Mouse (Mus musculus) lung, postnatal 4 days (tissue): ENCODE data around the gene Tbc1d20.
A peak's percentile ranks its signal among the peaks of the same experiment; 100 is the strongest.
"Not testable (repeated sequence)": the region's sequence is repeated elsewhere in the genome, so short reads cannot be mapped to it uniquely, and the experiment has no call there.

Experiments
- DNase-seq, 2 experiments: peaks; one replicate each; pipeline ENCODE4 v3.0.0; 2021

Tbc1d20 gene

GRCm38 (mm10) chr2:152327980-152328379 lies 34.4 kb downstream of the Tbc1d20 start:
- peak; percentile 31 to 49 for DNase-seq

GRCm38 (mm10) chr2:152330858-152331423 lies 37.3 kb downstream of the Tbc1d20 start:
- DNase-seq, result no peak

DNA sequence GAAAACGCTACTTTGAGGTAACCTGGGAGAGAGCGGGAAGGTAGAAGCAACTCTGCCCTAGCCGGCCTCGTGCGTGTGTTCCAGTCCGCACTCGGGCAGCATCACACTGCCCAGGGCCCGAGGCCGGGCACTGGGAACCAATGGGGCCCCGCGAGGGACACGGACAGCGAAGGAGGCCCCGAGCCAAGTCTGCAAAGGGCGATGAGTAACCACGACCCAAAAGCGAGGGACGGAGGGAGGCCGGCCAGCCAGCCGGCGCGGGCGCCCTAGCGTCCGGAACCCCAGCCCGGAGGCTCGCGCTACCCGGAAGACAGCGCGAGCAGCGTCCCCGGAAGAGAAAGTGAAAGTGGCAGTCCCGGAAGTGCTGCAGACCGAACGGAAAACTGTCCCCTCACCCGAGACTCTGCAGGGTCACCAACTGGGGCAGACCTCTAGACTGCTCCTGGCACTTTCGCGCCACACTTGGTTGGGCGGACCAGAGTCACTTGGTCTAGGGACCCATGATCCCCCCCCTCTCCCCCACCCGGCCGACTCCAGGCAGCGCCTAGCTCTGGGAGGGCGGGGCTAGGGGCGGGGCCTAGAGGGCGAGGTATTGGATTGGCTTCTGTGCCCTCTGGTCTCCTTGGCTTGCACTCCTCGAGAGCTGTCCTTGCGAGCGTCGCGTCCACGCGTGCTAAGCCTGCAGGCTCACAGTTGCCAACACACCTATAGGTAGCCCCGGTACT lies 38.6 kb downstream of the Tbc1d20 start, which contains the start of gene Rbck1:
Rbck1 (minus strand) TSS at position 553 of the 725 bp plus-strand sequence.
- peak; percentile 90 to 95 for DNase-seq

DNA sequence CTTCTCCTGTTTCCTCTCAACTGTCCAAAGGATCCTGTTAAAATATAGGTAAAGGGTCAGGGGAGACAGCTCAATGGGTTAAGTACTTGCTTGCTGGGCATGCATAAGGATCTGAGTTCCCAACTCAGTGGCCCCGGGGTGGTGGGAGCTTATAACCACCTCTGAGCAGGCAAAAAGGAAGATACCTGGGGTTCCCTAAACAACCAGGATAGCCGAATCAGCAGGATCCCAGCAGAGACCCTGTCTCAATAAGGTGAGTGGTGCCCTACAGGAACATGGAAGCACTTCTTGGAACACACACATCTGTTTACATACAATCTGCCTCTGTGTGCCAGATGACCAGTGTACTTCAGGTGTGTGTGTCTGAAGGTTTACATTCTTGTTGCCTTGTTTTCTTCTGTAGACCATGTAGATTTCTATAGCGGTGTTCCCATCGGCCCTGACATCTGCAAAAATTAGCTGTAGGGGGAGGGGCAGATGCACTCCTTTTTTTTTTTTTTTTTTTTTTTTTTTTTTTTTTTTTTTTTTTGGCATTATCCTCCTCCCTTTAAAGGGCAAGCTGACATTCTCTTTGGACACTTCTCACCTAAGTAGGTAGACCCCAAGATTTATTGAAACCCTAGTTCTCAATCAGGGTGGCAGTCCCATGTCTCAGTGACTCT lies 39.8 kb downstream of the Tbc1d20 start:
- no peak for DNase-seq

GRCm38 (mm10) chr2:152335289-152335820 lies 41.7 kb downstream of the Tbc1d20 start:
- no peak for DNase-seq

DNA sequence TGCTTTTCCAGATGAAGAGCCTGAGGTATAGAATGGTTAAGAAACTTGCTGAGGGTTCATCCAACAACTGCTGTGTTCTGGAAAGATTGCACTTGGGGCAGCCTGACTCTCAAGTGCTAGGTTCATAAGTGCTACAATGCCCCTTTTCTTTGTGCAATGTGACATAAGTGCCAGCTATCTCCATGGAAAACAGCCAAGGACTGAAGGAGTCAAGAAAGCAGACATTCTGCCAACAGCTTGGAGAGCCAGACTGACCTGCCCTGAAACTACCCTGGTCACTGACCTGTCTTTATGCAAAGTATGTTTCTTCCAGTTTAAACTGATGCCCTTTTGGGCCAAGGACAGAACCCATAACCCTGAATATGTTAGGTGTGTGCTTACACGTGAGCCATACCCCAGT lies 43.2 kb downstream of the Tbc1d20 start:
- DNase-seq, result peak; percentile 50 to 59

DNA sequence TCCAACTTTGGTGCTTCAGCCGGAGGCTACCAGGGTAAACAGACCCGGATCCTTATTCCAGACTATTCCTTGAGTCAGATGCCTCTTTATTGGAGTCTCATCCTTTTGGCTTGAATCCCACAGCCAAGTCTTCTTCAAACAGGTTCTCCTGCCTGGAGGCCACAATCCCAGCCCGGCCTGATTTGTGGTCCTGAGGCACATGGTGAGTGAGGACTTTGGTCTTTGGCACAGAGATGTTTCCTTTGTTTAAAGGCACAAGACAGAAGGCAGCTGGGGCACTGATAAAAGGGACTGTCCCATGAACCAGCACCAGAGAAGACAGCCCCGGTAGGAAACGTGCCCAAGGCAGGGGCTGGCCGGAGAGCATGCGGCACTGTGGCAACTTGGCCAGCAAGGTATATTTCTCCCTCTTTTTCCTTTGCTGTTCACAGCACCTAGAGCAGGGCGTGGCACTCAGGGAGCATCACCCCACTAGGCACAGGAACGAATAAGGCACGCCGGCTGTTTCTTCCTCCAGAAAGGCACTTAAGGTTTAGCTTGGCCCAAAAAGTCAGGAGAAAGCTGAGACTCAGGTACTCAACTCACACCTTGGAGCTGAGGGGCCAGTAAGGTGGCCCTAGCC lies 44.1 kb downstream of the Tbc1d20 start:
- DNase-seq, result no peak

GRCm38 (mm10) chr2:152338319-152338718 lies 44.7 kb downstream of the Tbc1d20 start:
- no peak for DNase-seq

- DNase-seq, result no peak
Measured at GRCm38 (mm10) chr2:152339631-152340179, 46.1 kb downstream of the Tbc1d20 start.

- DNase-seq, result peak; percentile 90 to 91
Measured at GRCm38 (mm10) chr2:152343329-152344213, 49.9 kb downstream of the Tbc1d20 start, which contains the start of gene Trib3. TSS of gene Trib3 (minus strand) at chr2:152344032.

DNA sequence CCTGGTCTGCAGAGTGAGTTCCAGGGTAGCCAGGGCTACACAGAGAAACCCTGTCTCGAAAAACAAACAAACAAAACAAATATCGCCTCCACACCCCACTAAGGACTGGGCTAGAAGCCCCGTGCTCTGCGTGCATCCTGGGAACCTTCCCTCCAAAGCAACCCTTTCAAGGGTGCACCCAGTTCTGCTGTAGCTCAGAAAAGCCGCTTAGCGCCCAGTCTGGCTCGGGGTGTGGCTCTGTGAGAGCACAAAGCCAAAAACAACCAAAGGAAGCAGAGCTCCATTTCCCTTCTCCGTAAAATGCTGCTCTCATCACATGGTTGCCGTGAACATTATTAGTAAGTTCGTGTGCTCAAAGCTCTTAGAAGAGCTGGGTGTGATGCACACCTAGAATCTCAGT lies 50.7 kb downstream of the Tbc1d20 start:
- DNase-seq, result peak; percentile 45

DNA sequence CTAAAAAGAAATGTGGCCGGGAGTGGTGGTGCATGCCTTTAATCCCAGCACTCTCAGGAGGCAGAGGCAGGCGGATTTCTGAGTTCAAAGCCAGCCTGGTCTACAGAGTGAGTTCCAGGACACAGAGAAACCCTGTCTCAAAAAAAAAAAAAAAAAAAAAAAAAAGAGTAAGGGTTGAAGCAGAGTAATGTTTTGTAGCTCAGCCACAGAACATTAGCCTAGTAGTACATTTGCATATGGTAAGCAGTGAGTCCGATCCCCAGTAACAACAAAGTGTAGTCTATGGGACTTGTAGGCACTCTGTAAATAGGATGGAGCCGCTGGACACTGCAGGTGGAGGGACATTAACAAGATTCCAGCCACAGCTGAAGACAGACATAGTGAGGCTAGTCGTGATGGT lies 51.3 kb downstream of the Tbc1d20 start:
- DNase-seq, result no peak

- DNase-seq, result no peak
Measured at GRCm38 (mm10) chr2:152345393-152345792, 51.8 kb downstream of the Tbc1d20 start.

DNA sequence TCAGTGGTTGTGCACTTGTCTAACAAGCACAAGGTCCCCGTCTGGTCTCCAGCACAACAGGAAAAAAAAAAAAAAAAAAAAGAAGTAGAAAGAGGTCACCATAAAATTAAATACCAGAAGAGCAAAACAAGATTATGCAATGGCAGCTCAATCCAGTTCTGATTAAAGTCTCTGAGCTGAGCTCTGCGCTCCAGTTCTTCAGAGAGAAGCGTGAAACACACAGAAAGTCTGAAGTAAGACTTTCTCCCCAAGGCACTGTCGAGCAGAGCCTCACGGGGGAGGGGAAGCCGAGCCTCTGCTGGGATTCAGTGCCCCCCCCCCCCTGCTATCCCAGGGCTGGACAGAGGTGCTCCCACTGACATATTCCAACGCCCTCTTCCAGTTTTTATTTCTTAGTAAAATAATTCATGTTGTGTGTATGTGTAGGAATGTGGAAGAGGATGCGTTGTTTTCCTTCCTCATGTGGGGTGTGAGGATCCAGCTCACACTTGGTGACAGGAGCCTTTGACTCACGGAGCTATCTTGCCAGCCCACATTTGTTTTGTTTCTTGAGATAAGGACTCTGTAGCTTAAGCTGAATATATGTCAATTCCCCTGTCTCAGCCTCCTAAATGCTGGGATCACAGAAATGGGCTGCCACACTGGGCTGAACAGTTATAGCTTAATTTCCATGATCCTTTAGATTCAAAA lies 53.3 kb downstream of the Tbc1d20 start:
- DNase-seq, result no peak

DNA sequence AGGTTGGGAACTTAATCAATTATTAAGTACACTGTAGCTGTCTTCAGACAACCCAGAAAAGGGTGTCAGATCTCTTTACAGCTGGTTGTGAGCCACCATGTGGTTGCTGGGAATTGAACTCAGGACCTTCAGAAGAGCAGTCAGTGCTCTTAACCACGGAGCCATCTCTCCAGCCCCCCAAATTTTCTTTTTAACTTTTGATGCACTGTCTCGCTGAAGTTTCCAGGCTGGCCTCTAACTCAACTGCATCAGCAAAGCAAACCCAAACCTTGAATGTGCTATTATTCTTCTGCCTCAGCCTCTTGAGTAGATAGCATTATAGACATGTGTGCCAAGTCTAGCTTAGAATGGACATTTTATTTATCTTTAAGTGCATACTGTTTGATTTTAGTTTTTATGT lies 54.1 kb downstream of the Tbc1d20 start:
- no peak for DNase-seq

DNA sequence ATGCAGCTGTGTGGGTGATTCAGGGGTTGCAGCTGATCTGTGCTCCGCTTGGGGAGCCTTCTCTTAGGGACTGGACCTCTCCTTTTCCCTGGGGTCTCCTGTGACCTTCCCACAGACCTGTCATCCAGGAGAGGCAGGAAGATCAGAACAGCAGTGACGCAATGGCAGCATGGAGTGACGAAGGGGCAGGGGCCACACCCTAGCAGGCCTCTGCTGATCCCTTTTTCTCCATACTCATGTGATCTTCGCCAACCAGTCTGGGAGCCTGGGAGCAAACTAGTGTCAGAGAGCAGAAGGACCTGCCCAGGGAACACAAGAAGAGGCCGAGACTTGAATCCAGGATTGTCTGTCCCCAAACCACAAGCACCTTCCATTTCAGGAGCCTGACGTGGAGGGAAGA lies 55.6 kb downstream of the Tbc1d20 start:
- no peak for DNase-seq

DNA sequence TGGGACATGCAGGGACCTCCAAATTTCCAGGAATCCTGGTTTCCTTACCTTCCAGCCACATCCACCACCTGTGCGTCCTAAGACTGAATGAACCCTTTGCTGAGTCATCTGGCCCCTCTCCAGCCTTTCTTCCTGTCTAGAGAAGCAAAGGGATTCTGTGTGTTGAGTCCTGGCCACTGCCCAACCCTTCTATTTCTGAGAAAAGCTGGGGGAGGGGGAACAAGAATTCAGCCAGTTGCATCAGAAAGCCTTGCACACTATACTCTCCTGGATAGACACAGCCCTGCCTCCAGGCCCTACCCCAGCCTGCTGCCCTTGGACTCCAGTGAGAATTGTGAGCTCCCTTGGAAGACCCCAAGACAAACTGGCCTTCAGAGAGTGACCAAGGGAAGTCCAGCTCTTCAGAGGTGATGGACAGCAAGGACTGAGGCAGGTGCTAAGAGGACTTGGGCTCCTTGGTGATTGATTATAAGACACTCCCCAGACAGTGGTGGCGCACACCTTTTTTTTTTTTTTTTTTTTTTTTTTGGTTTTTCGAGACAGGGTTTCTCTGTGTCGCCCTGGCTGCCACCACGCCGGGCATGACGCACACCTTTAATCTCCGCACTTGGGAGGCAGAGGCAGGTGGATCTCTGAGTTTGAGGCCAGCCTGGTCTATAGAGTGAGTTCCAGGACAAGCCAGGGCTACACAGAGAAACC lies 56.4 kb downstream of the Tbc1d20 start:
- peak; percentile 47 to 64 for DNase-seq

DNA sequence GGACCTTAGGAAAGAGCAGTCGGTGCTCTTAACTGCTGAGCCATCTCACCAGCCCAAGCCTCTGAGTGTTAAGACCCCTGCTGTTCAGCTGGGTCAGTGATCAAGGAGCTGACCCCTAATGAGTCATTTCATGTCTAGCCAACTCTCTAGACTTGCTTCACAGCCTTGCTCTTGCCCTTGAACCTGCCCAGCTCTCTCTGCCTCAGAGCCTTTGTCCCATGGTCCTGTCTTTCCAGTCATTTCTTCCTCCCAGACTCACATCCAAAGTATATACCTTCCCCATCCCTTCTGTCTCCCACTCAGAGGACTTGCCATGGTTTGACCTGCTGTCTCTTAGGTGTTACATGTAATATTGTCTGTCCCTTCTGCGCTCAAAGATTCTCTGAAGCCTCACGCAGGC lies 63.6 kb downstream of the Tbc1d20 start:
- DNase-seq, result no peak

- not testable (repeated sequence) for DNase-seq
Measured at GRCm38 (mm10) chr2:152358977-152359376, 65.3 kb downstream of the Tbc1d20 start.

GRCm38 (mm10) chr2:152359616-152360015 lies 66.0 kb downstream of the Tbc1d20 start:
- no peak for DNase-seq
